Mouse (Mus musculus) ES-Bruce4 (cell line): ENCODE data around the gene Irf2bp2. TPM values are rescaled to one million over a fixed set of nuclear protein-coding genes. Genes with fewer than 3 reads are reported as not detected.

ENCODE experiments used
- H3K27ac ChIP-seq: 2 replicates; pipeline ENCODE4 v1.5.1; 2012; ENCODE audit warnings: low read length, inconsistent platforms; ENCODE audit not compliant: insufficient read depth
- H3K27me3 ChIP-seq: 2 replicates; pipeline ENCODE4 v1.6.1; 2012; ENCODE audit warnings: mild to moderate bottlenecking, low read length, inconsistent platforms; ENCODE audit not compliant: control insufficient read depth, poor library complexity, insufficient read depth, severe bottlenecking
- H3K36me3 ChIP-seq: 2 replicates; pipeline ENCODE4 v1.6.1; 2012; ENCODE audit warnings: inconsistent platforms, mild to moderate bottlenecking, low read length, moderate library complexity; ENCODE audit not compliant: control insufficient read depth, poor library complexity, insufficient read depth, severe bottlenecking
- H3K4me1 ChIP-seq: one replicate; pipeline ENCODE4 v1.8.1; 2011; ENCODE audit warnings: low read length; ENCODE audit not compliant: control insufficient read depth, insufficient read depth
- H3K4me3 ChIP-seq: 2 replicates; pipeline ENCODE4 v1.5.1; 2011; ENCODE audit warnings: low read depth, mild to moderate bottlenecking, low read length
- H3K9ac ChIP-seq: 2 replicates; pipeline ENCODE4 v1.6.1; 2012; ENCODE audit warnings: low read depth, mild to moderate bottlenecking, inconsistent platforms; ENCODE audit not compliant: poor library complexity, severe bottlenecking
- H3K9me3 ChIP-seq: replicated peaks from 2 replicates; pipeline ENCODE4 v1.6.1; 2012; ENCODE audit warnings: mild to moderate bottlenecking, low read length, inconsistent platforms; ENCODE audit not compliant: control insufficient read depth, poor library complexity, insufficient read depth, severe bottlenecking
- CTCF ChIP-seq: IDR thresholded peaks from one replicate; pipeline ENCODE4 v1.8.1; 2011; ENCODE audit warnings: low read depth, low read length
- EP300 ChIP-seq: IDR thresholded peaks from 2 replicates; pipeline ENCODE4 v1.6.1; 2011; ENCODE audit warnings: low read depth, low read length; ENCODE audit not compliant: insufficient read depth
- POLR2A ChIP-seq: IDR thresholded peaks from one replicate; pipeline ENCODE4 v1.8.1; 2011; ENCODE audit warnings: low read length; ENCODE audit not compliant: insufficient read depth
- polyA plus RNA-seq: library from polyadenylated mRNA; stranded (reverse); fragments of >200 nt; gene quantifications from 2 replicates; pipeline ENCODE4 v1.2.4, GENCODE M21; 2011; ENCODE audit warnings: low read depth; ENCODE audit not compliant: missing spikeins, insufficient read depth, insufficient read length

Irf2bp2 gene
- polyA plus RNA-seq, 1 experiment, result 39.6 TPM

DNA sequence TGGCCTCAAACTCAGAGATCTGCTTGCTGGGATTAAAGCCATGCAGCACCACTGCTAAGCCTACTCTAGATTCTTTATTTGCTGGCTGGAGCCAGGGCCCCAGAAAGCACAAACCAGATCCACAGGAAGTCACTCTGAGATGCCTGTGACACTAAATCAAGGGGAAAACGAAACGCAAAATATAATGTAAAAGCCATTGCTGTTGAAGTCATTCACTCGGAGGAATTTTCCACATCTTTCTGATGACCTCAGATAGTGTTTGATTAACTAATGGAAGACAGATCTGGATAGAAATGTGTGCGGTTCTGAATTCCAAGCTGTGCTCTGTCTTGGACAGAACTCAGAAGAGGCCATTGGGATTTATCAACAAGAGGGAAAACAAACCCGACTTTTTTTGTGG lies 22.9 kb upstream of the Irf2bp2 start:
- no peak overlapping the region for H3K9ac ChIP-seq
- no peaks in the 10 kb centered on the region for H3K27me3 ChIP-seq
- H3K4me1 ChIP-seq, result peaks cover 1% of the 10 kb centered on the region
- H3K4me3 ChIP-seq, result no peak overlapping the region
- H3K9me3 ChIP-seq, result no peaks in the 10 kb centered on the region
- no peak overlapping the region for H3K27ac ChIP-seq
- H3K36me3 ChIP-seq, result no peaks in the 10 kb centered on the region
- TF ChIP-seq POLR2A (no peak), CTCF (no peak), EP300 (no peak)

GRCm38 (mm10) chr8:126615765-126616164 lies 22.0 kb upstream of the Irf2bp2 start:
- peaks cover 1% of the 10 kb centered on the region for H3K4me1 ChIP-seq
- TF ChIP-seq CTCF, result no peak
- TF ChIP-seq EP300, result no peak
- TF ChIP-seq POLR2A, result no peak
- no peaks in the 10 kb centered on the region for H3K36me3 ChIP-seq
- H3K4me3 ChIP-seq, result no peak overlapping the region
- H3K27ac ChIP-seq, result no peak overlapping the region
- no peak overlapping the region for H3K9ac ChIP-seq
- no peaks in the 10 kb centered on the region for H3K27me3 ChIP-seq
- no peaks in the 10 kb centered on the region for H3K9me3 ChIP-seq

DNA sequence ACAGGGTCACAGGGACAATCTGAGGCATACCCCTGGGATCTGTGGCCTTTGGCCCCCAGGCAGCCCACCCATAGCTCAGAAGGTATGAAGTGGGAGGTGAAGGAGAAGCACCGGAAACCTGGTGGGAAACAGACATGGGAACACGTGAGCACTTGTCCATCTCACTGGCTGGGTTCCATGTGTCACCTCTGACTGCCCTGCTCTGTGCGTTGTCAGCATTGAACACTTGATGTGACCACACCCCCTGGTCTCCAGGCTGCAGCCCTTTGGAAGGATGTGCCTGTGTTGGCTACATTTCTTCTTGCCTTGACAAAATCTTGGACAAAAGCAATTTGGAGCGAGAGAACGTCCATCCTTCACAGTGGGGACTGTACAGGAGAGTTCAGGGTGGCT lies 20.9 kb upstream of the Irf2bp2 start:
- no peak overlapping the region for H3K27ac ChIP-seq
- H3K4me1 ChIP-seq, result peaks cover 1% of the 10 kb centered on the region
- H3K9me3 ChIP-seq, result no peaks in the 10 kb centered on the region
- no peaks in the 10 kb centered on the region for H3K27me3 ChIP-seq
- no peaks in the 10 kb centered on the region for H3K36me3 ChIP-seq
- H3K4me3 ChIP-seq, result no peak overlapping the region
- TF ChIP-seq POLR2A (no peak), EP300 (no peak), CTCF (no peak)
- no peak overlapping the region for H3K9ac ChIP-seq

GRCm38 (mm10) chr8:126614062-126614739 lies 20.4 kb upstream of the Irf2bp2 start:
- H3K9me3 ChIP-seq, result no peaks in the 10 kb centered on the region
- no peaks in the 10 kb centered on the region for H3K36me3 ChIP-seq
- H3K4me3 ChIP-seq, result no peak overlapping the region
- H3K27ac ChIP-seq, result no peak overlapping the region
- TF ChIP-seq POLR2A (no peak), EP300 (no peak), CTCF (no peak)
- H3K27me3 ChIP-seq, result no peaks in the 10 kb centered on the region
- no peak overlapping the region for H3K9ac ChIP-seq
- H3K4me1 ChIP-seq, result peaks cover under 1% of the 10 kb centered on the region

DNA sequence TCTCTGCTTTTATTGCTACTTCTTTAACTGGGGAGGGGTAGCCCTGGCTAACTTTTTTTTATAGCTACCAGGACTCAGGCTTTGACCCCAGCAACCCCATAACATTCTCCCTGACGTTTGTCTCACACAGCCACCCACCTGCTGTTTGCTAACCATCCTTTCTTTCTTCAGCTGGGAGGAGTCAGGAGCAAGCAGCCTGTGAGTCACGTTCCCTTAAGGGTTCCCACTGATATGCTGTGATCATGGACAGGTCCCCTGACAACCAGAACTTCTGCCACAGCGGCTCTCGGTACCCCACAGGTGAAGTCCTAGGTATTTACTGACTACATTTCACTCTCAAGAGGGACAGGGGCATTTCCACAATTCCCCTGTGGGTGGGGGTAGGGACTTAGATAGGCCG lies 19.4 kb upstream of the Irf2bp2 start:
- TF ChIP-seq EP300 (no peak), POLR2A (no peak), CTCF (no peak)
- H3K4me1 ChIP-seq, result no peaks in the 10 kb centered on the region
- H3K27me3 ChIP-seq, result no peaks in the 10 kb centered on the region
- no peak overlapping the region for H3K9ac ChIP-seq
- H3K36me3 ChIP-seq, result no peaks in the 10 kb centered on the region
- H3K27ac ChIP-seq, result no peak overlapping the region
- H3K4me3 ChIP-seq, result no peak overlapping the region
- no peaks in the 10 kb centered on the region for H3K9me3 ChIP-seq

- no peak overlapping the region for H3K27ac ChIP-seq
- TF ChIP-seq CTCF (no peak), EP300 (no peak), POLR2A (no peak)
- no peaks in the 10 kb centered on the region for H3K4me1 ChIP-seq
- no peaks in the 10 kb centered on the region for H3K27me3 ChIP-seq
- no peak overlapping the region for H3K9ac ChIP-seq
- H3K9me3 ChIP-seq, result no peaks in the 10 kb centered on the region
- no peaks in the 10 kb centered on the region for H3K36me3 ChIP-seq
- H3K4me3 ChIP-seq, result no peak overlapping the region
These were observed 19.0 kb upstream of the Irf2bp2 start for GRCm38 (mm10) chr8:126612739-126613138.
